Mouse (Mus musculus) layer of hippocampus, adult 18-20 months (tissue): ENCODE results near the gene Ttll7. TPM values are rescaled to one million over a fixed set of nuclear protein-coding genes. Genes with fewer than 3 reads are reported as not detected.

ENCODE experiments used
- DNase-seq, 2 experiments: peaks; one replicate each; pipeline ENCODE4 v3.0.0; 2022; ENCODE audit warnings: low spot score in 2 of 2
- total RNA-seq, 2 experiments: library from RNA; stranded (reverse); gene quantifications; 2 replicates each; pipeline ENCODE4 v1.2.3; 2021

Gene Ttll7
- total RNA-seq, 2 experiments from 2014 or later: 129 to 140 TPM

DNA sequence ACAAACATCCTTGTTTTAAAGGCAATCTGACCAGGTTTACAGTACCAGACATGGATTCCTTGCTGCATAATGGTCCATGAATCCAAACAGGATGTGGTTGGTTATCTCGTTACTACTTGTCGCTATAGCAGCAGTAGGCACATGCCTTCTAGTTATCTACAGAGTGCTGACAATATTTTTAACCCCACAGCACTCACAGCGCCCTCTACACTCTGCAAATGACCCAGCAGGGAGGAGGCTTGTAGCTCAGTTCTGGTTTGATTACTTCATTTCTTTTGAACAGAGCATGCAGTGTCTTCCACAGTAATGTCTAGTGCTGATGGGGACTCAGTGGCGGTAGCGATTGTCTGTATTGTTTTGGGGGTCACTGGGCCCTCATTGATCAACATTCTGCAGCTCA is 56.8 kb downstream of the Ttll7 start:
- no peak for DNase-seq

DNA sequence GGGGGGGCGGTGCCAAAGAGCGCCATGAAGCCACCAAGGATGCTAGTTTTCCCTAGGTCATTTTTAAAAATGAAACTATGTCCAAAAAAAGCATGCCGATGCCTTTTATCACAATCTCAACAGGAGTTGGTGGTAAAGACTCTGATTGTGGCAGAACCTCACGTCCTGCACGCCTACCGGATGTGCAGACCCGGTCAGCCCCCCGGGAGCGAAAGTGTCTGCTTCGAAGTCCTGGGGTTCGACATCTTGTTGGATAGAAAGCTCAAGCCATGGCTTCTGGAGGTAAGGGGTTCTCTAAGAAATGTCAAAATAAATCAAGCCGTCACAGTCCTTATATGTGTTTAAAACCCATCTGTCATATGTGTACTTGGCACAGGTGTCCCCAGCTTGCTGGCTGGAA is 60.9 kb downstream of the Ttll7 start:
- no peak for DNase-seq

DNA sequence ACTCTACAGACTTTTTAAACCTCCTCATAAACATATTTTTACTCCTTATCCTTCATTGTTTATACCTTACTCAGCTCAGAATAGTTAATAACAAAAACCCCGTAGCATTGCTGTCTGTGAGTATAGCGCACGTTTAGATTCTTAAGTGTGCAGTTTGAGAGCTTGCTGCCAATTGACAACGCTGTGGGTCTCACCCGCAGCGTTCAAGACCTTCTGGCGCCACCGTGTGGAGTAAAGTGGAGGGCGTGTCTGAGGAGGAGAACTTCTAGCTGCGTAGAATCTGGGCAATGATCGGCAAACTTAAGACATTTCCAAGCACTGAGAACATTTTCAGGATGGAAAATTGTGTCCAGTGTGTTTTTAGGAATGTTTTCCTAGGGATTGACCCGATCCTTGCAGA is 62.6 kb downstream of the Ttll7 start:
- peak; percentile 67 to 88 for DNase-seq

DNA sequence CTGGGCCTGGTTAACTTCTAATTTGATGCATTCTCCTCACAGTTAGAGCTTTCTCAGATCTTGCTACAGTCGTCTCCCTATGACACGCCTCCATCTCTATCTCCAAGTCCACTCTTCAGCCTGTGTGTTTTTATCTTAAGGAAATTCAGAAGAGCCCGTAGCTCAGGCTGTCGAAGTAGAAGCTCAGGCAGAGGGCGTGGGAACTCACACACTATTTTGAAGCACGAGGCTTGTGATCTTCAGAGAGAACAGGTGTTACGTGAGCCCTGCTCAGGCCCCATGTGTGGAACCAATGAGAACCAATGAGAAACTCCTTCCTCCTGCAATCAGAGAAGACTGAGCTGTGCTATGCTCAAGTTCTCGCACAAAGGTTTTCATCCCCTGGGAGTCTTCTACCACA is 65.7 kb downstream of the Ttll7 start:
- DNase-seq: no peak

DNA sequence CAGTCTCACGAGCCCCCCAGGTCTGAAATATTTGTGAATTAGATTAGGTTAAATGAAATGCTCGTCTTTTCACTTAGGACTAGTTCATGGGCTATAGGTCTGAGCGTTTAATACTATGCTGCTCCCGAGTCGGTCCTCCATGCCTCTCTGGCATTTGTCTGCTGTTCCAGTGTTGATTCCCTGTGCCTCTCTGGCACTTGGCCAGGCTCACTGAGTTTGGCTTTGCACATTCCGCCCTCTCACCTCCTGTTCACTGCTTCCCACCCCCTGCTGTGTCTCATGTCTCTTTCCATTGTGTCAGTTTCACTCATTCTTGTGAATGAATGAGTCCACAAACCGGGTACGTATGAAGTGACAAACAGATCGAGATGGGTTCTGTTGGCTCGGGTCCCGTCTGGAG is 66.2 kb downstream of the Ttll7 start:
- peak; percentile 83 to 95 for DNase-seq

DNA sequence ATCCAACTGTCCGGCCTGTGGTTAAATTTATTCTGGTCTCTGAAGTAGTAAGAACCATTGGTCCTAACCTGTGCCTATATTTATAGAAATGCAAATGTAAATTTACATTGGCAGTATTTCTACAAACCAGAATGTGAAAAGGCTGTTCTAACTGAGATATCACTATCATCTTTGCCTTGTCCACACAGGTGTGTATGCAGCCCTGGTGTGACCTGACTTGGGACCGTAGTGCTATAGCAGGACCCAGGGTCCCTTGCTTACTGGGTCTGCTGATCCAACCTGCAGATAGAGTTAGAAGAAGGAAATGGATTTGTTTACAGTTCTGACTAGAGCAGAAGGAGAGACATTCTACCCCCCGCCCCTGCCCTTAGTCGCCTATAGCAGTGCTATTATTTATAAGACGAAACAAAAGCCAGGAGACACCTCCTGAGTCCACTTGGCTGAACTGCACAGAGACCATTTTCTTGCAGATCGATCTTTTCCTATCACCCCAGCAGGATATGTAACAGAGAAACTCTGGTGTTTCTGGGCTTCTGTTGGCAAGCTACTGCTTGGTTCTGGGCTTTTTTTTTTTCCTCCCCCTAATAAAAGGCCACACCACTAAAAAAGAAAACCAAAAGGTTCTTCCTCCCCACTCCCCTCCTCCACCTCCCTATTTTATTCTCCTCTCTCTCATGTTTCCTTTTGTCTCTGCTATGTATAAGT is 75.3 kb downstream of the Ttll7 start:
- no peak for DNase-seq

DNA sequence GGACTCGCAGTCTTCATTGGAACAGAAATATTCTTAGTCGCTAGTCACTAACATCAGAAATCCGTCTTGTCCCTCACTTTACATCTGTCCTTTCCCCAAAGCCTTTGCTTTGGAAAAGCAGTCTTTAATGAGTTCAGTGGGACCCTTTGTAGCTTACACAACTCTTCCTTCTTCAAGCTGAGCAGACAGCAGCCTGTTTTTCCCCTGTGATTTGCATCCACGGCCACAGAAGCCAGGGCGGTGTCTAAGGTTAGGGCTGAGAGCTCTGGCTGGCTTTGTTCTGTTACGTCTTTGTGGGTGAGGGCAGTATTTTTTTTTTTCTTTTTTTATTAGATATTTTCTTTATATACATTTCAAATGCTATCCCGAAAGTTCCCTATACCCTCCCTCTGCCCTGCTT is 76.0 kb downstream of the Ttll7 start:
- DNase-seq: no peak

DNA sequence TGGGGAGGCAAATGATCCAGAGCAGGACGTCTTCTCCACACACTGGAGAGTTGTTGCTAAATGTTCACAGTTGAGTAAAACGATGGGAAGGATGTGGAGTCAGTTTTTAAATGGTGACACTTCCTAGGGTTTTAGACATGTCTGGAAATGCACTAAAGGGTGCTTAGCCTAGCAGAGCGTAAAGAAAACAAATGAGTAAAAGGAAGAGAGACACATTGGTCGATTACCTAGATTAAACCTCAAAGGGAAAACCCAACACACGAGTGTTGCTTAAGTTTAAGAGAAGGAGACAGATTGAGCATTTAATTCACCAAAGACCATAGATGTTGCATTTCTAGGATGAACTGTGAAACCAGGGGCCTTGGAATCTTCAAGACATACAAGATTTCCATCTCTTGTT is 76.8 kb downstream of the Ttll7 start:
- no peak for DNase-seq

DNA sequence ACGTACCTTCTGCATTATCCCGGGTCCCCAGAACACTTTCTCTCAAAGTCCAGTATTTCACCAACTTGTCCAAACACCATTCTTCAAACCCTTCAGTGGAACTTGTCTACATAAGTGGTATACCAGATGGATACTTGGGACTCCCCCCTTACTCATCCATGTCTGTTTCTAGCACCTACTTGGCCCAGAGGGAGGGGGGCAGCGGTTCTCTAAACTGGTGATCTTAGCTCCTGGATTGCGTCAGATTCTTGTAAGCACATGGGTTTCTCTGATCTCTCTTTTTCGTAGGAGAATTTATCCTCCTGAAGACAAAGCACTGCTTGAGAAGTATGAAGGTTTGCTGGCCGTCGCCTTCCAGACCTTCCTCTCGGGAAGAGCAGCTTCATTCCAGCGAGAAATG is 79.0 kb downstream of the Ttll7 start:
- DNase-seq: no peak

DNA sequence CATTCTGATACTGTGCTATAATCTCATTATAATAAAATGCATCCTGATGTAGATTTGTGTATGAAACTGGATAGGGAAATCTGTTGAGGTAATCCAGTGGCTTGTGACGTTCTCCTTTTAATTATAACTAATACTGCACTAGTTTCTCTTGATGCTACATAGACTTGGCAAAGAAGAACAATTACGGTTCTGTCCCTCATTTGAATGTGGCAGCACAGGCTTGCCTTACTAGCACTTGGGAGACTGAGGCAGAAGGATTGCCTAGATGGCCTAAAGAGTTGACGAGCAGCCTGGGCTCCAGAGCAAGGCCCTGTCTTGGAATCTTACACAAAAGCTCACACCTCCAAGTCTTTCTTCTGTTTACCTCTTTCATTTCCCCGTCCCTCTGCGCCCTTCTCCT is 80.3 kb downstream of the Ttll7 start:
- no peak for DNase-seq

DNA sequence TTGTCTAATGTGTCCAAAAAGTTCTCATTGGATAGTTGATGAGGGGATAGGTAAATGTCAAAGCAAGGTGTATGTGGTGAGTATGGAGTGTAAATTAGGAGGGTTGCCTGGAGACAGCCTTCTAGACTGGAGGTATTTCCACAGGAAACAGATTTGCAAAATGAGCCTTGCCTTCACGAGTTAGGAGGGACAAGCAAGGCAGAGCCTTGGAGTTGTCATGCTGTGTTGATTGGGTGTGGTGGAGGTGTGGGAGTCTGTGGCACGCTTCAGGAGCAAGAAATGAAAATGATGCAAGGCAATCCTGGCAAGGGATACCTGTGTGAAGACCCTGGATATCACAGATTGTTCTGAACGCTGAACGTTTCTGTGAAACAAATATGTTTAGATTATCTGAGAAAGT is 84.7 kb downstream of the Ttll7 start:
- no peak for DNase-seq

DNA sequence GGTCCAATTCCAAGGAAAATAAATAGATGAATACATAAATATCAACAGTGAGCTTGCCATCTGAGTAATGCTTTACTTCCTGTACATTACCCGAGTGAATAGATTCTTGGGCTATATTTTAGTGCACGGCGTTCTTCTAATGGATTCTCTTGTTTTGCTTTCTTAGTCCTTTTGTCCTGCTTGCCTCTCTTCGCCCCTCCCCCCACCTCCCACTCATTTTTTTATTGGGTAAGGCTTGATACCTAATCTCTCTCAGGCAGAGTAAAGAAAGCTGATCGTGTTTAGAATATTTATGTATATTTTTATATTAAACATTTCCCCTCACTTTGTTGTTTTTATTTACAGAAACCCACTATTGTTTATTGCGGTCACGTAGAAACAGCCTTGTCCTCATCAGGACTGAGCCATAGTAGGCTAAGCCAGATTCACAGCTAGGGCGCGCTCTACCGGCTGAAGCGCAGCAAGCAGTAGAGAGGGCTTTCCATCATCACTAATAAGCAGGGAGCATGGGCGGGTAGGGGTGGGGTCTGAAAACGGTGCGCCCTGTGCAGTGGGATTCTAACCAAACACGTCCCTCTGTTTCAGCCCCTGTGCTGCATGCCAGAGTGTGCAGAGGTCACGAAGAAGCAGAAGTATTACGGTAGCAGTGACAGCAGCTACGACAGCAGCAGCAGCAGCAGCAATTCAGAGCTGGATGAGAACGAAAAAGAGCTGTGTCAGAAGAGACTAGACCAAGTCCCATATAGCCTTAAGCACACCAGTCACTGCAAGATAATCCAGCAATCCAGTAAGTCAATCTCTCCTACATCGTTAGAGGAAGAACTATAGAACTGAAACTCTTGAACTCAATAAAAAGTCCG is 87.5 kb downstream of the Ttll7 start:
- peak in 1 of 2 experiments; percentile 42 for DNase-seq

DNA sequence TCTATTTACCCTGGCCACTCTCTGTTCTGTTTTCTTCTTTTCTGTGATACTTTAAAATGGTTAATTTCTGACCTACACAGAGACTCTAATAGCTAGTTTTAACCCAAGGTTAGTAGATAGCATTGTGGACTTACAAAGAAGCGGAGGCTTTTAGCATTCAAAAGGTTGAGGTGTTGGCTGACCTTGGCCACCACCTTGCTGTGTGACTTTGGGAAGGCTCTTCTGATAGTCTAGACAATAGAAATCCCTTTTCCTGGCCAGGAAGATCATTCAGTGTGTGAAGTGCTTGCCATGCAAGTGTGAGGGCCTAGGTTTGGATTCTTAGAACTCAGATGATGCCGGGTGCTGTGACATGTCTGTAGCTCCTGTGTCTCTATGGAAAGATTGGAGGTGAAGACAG is 90.9 kb downstream of the Ttll7 start:
- no peak for DNase-seq

DNA sequence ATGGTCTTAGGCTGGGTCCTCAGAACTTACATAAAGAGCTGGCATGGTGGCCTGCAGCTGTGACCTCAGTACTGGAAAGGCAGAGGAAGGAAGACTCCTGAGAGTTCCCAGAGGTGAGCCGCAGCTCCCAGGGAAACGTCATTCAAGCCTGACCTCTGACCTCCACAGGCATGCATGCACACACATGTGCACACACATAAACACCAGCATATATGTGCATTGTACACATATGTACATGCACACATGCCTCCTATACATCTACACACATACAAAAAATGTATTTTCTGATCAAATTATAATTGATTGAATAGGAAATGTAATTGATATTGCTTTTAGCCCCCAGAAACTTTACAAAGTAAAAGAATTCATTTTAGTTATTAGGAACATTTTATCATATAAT is 93.2 kb downstream of the Ttll7 start:
- no peak for DNase-seq

DNA sequence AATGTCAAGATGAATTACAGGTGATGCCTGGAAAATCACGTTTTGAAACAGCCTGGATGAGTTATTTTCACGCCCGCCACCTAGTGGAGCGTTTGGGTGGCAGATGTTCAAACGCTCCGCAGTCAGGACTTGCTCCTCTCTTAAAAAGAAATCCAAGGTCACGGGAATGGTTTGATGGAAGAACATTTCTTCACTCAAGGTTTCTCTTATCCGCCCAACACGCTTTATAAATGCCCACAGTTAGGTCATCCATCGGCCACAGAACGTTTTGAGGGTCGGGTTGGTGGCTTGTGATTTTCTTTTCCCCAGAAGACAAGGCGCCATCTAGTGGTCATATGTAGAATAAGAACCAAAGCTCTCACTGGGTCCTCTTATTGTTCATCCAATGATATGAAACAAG is 93.7 kb downstream of the Ttll7 start:
- peak; percentile 43 to 82 for DNase-seq

DNA sequence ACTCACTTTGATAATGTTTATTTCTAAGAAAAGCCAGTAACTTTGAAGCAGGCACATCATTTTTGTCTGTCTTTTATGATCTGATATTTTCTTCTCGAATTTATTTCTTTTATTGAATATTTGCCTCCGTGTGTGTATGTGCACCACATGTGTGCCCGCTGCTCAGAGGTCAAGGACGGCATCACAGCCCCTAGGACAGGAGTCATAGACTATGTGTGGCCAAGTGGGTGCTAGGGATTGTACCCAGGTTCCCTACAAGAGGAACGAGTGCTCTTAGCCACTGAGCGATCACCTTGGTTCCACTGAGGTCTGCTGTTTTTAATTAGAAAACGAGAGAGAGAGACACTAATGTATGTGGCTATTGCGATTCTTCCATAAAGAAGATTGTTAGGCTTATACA is 94.5 kb downstream of the Ttll7 start:
- no peak for DNase-seq

DNA sequence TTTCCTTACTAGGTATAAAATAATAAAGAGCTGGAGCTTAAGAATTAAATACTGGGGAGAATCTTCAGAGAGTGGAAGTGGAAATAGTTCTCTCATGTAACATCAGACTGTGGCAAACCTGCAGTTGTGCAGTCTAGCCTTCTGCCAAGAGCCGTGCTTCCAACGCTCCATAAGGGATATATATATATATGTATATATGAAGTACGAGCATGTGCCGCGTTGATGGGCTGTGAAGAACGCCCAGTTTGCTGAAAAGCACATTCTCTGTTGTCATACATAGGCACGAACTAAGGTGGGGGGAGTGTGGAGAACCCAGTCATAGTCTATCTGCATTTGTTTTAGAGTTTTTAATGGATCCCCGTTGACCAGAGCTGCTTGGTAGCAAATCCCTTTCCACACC is 104.6 kb downstream of the Ttll7 start:
- no peak for DNase-seq

DNA sequence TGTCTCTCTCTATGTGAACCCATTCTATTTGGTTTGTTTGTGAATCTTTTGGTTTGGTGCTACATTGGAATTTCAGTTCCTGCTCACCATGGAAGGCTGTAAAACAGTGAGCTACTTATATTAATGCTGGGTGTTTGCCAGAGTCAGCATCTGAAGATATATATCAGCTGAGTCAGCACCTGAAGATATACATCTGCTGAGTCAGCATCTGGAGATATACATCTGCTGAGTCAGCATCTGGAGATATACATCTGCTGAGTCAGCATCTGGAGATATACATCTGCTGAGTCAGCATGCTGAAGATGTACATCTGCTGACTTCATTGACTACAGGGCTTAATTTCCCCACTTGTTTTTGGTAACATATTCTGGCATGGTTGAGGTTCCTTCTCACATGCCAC is 110.7 kb downstream of the Ttll7 start:
- no peak for DNase-seq

DNA sequence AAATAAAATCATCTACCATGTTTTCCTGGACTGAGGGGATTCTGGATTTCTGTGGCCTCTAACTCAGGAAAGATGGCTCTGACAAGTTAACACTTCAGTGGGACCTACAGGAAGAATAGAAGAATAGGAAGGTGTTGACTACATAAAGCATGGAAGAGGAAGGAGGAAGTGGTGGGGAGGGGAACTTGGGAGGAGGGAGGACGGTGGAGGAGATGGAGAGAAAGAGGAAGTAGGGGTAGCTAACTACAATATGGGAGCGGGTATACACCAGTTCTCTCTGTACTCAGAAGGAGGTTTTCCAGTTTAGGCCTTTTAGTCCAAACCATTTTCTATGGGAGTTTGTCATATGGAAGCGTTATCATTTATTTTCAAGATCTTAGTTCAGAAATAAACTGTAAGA is 112.2 kb downstream of the Ttll7 start:
- DNase-seq: no peak

DNA sequence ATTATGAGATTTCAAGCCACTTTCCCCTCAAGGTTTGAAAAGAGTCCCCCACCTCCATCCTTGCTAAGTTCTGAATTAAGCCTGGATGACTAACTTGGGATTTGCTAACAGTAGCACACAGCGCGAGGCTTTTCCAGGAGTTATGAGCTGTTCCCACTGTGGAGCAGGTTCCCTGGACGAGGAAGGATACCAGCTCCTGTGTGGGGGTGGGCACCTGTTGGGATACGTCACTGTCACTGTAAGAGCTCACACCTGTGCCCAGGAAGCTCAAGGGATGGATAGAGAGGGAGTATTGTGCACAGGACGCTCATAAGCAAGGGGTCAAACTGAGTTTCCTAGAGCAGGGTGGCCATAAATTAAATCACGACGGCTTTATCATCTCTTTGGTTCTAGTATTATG is 115.1 kb downstream of the Ttll7 start:
- DNase-seq: no peak

DNA sequence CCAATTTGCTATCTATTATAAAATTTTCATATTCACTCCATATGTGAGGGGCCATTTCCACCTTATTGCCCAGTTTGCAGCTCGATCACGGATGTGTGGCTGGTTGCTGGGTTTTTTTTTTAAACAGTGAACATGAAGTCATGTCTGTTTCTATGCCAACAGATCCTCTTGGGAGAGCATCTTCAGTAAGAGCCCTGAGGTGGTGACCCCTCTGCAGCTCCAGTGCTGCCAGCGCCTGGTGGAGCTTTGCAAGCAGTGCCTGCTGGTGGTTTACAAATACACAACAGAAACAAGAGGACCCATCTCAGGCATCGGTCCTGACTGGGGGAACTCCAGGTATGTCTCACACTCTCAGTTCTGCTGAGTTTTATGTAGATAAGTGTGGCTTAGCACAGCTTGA is 115.7 kb downstream of the Ttll7 start:
- DNase-seq: no peak

DNA sequence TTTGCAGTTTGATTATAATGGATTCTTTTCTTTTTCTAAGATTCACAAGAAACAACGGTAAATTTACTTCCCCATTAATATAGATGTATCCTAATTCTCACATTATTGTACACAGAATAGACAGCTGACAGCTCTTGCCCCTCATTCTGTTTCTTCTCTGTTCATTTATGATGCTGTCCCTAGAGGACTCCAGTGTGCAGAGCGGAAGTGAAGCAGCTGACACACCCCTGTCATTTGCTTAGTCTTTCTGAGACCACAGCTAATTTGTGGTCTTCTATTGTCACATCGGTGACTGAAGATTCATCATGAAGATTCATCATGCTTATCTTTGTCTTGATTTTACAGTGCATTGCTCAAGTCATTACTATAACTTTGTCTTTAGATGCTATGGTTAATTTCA is 126.1 kb downstream of the Ttll7 start:
- DNase-seq: no peak
